Comparison of ENCODE assay signal across 15 mouse cellular contexts in the genomic region with DNA sequence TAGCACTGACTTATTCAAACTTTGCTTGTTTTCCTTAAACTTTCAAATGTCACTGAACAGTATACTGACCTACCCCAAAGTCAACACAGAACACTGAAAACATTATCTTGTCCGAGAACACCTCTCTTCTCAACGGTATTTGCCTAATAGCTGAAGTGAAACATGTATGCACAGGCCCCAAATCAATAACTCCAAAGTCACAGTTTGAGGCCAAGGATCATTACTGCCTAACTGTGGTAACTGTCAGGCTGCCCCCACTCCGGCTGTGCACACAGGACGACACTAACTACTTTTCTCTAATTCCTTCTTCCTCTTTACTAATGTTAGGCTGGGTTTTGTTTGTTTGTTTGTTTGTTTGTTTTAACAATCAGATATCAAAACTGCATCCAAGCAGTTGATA.
DNase-seq lines count a peak whose midpoint lies in the region; ATAC-seq and TF ChIP-seq lines count a peak whose summit lies in the region.
"Had no signal": no experiment of that assay in that cellular context is flagged by ENCODE, and none has a peak within 500 bp of the region (broad histone marks: within the 10 kb centered on the region; RNA-seq: fewer than 3 reads in every experiment).

No protein-coding gene starts in this region.

- WGBS in forebrain, embryonic 13.5 days, result 83% methylated on average over 4 of the region's 4 CpGs
- WGBS in forebrain, embryonic 11.5 days, result 87% methylated on average over 4 of the region's 4 CpGs
- WGBS in heart, postnatal 0 days, result 71% methylated on average over 4 of the region's 4 CpGs
- 22% methylated on average over 4 of the region's 4 CpGs for WGBS in liver, adult 2 months
- WGBS in liver, postnatal 0 days (ENCODE audit: insufficient replicate concordance), result 57% methylated on average over 4 of the region's 4 CpGs

- no peak overlapping the region for H3K9ac ChIP-seq in forebrain, embryonic 13.5 days
- no peak overlapping the region for H3K9ac ChIP-seq in forebrain, embryonic 11.5 days (ENCODE audit: low read length)
- no peak overlapping the region for H3K9ac ChIP-seq in heart, postnatal 0 days (replicated peaks; ENCODE audit: low read depth, low read length)
- no peak overlapping the region for H3K9ac ChIP-seq in liver, adult 2 months (ENCODE audit: low read depth, low read length)
- no peak overlapping the region for H3K9ac ChIP-seq in liver, postnatal 0 days (replicated peaks)
- H3K9ac ChIP-seq: neural tube, embryonic 13.5 days had no signal

- DNase-seq in forebrain, embryonic 11.5 days (ENCODE audit: low spot score), result no peak
- DNase-seq in heart, postnatal 0 days (ENCODE audit: low spot score), result no peak
- no peak for DNase-seq in heart, adult 18-20 months
- DNase-seq in liver, adult 2 months (ENCODE audit: extremely low read depth, low read depth, low spot score), result peak; percentile 95
- DNase-seq in liver, result no peak
- no peak for DNase-seq in liver, postnatal 0 days
- DNase-seq in T-cell, adult 2 months (ENCODE audit: low spot score), result no peak
- DNase-seq: layer of hippocampus, adult 9-11 months; lung, postnatal 10 days; right cerebral cortex, postnatal 25 days had no signal

- no peaks in the 10 kb centered on the region for H3K27me3 ChIP-seq in forebrain, embryonic 13.5 days
- H3K27me3 ChIP-seq in forebrain, embryonic 11.5 days (ENCODE audit: control insufficient read depth, insufficient read depth, low read length), result no peaks in the 10 kb centered on the region
- no peaks in the 10 kb centered on the region for H3K27me3 ChIP-seq in heart, postnatal 0 days (ENCODE audit: control insufficient read depth, insufficient read depth, low read length)
- H3K27me3 ChIP-seq in liver, adult 2 months (ENCODE audit: control insufficient read depth, insufficient read depth, low read length), result no peaks in the 10 kb centered on the region
- H3K27me3 ChIP-seq in liver, postnatal 0 days (ENCODE audit: insufficient read depth, low read length), result no peaks in the 10 kb centered on the region
- H3K27me3 ChIP-seq: CH12.LX; neural tube, embryonic 13.5 days had no signal

- no peak for TF ChIP-seq EP300 in heart, postnatal 0 days (IDR thresholded peaks at IDR 0.05; ENCODE audit: low read depth)
- no peak for TF ChIP-seq EP300 in liver, postnatal 0 days (IDR thresholded peaks at IDR 0.05; ENCODE audit: low read depth)

- H3K4me3 ChIP-seq in forebrain, embryonic 13.5 days, result no peak overlapping the region
- H3K4me3 ChIP-seq in forebrain, embryonic 11.5 days (ENCODE audit: low read depth, low read length), result no peak overlapping the region
- H3K4me3 ChIP-seq in heart, postnatal 0 days (ENCODE audit: low read depth, low read length), result no peak overlapping the region
- no peak overlapping the region for H3K4me3 ChIP-seq in liver, adult 2 months (ENCODE audit: insufficient read depth, low read depth, low read length)
- H3K4me3 ChIP-seq in liver, postnatal 0 days (ENCODE audit: low read depth, low read length), result no peak overlapping the region
- H3K4me3 ChIP-seq: erythroblast, embryonic 14.5 days; megakaryocyte, embryonic 14.5 days; neural tube, embryonic 13.5 days had no signal

- no peaks in the 10 kb centered on the region for H3K36me3 ChIP-seq in forebrain, embryonic 13.5 days (ENCODE audit: poor library complexity, severe bottlenecking)
- no peaks in the 10 kb centered on the region for H3K36me3 ChIP-seq in forebrain, embryonic 11.5 days (ENCODE audit: control insufficient read depth, insufficient read depth, low read length)
- H3K36me3 ChIP-seq in heart, postnatal 0 days (replicated peaks; ENCODE audit: control insufficient read depth, insufficient read depth, low read length), result no peaks in the 10 kb centered on the region
- no peaks in the 10 kb centered on the region for H3K36me3 ChIP-seq in liver, adult 2 months (ENCODE audit: control insufficient read depth, insufficient read depth, low read length)
- no peaks in the 10 kb centered on the region for H3K36me3 ChIP-seq in liver, postnatal 0 days (replicated peaks; ENCODE audit: insufficient read depth, low read length)
- H3K36me3 ChIP-seq: neural tube, embryonic 13.5 days had no signal

- no peak overlapping the region for H3K4me2 ChIP-seq in forebrain, embryonic 13.5 days
- no peak overlapping the region for H3K4me2 ChIP-seq in forebrain, embryonic 11.5 days (ENCODE audit: low read depth, low read length, severe bottlenecking)
- H3K4me2 ChIP-seq in heart, postnatal 0 days (ENCODE audit: low read depth, low read length), result no peak overlapping the region
- no peak overlapping the region for H3K4me2 ChIP-seq in liver, postnatal 0 days (ENCODE audit: low read depth, low read length)
- H3K4me2 ChIP-seq: neural tube, embryonic 13.5 days had no signal

- ATAC-seq in forebrain, embryonic 13.5 days, result no peak
- no peak for ATAC-seq in forebrain, embryonic 11.5 days (replicated peaks; ENCODE audit: low FRiP score)
- no peak for ATAC-seq in heart, postnatal 0 days (ENCODE audit: insufficient read depth, low read depth)
- peak; percentile 88 for ATAC-seq in liver, postnatal 0 days

- no peak for TF ChIP-seq CTCF in heart, postnatal 0 days (IDR thresholded peaks at IDR 0.05; ENCODE audit: low read depth)
- no peak for TF ChIP-seq CTCF in liver, adult 2 months (IDR thresholded peaks at IDR 0.05; ENCODE audit: low read depth, low read length)
- no peak for TF ChIP-seq CTCF in liver, postnatal 0 days (IDR thresholded peaks at IDR 0.05; ENCODE audit: low read depth)

- no peak for TF ChIP-seq POLR2A in liver, adult 2 months (IDR thresholded peaks at IDR 0.05; ENCODE audit: extremely low read depth, insufficient read depth, low read length)

- H3K79me2 ChIP-seq in liver, adult 2 months (ENCODE audit: control insufficient read depth, insufficient read depth, low read length), result peaks cover 12% of the 10 kb centered on the region; the same call in 1 of the 2 replicates

- H3K27ac ChIP-seq in forebrain, embryonic 13.5 days, result peak overlapping the region; percentile 80
- no peak overlapping the region for H3K27ac ChIP-seq in forebrain, embryonic 11.5 days (ENCODE audit: low read depth, low read length)
- peak overlapping the region; percentile 71 for H3K27ac ChIP-seq in heart, postnatal 0 days (ENCODE audit: low read depth)
- H3K27ac ChIP-seq in liver, adult 2 months (replicated peaks; ENCODE audit: insufficient read depth, low read depth, low read length), result peak overlapping the region; percentile 98
- peak overlapping the region; percentile 86 for H3K27ac ChIP-seq in liver, postnatal 0 days (ENCODE audit: low read depth)

- no peaks in the 10 kb centered on the region for H3K9me3 ChIP-seq in forebrain, embryonic 13.5 days (replicated peaks)
- H3K9me3 ChIP-seq in forebrain, embryonic 11.5 days (ENCODE audit: control insufficient read depth, low read length), result no peaks in the 10 kb centered on the region
- H3K9me3 ChIP-seq in heart, postnatal 0 days (replicated peaks; ENCODE audit: control insufficient read depth, low read length), result no peaks in the 10 kb centered on the region
- H3K9me3 ChIP-seq in liver, postnatal 0 days (ENCODE audit: low read length), result no peaks in the 10 kb centered on the region
- H3K9me3 ChIP-seq: megakaryocyte, embryonic 14.5 days; neural tube, embryonic 13.5 days had no signal

- peaks cover 32% of the 10 kb centered on the region for H3K4me1 ChIP-seq in forebrain, embryonic 13.5 days
- H3K4me1 ChIP-seq in forebrain, embryonic 11.5 days (replicated peaks; ENCODE audit: control insufficient read depth, insufficient read depth, low read length), result no peaks in the 10 kb centered on the region; the same call in 1 of the 2 replicates
- H3K4me1 ChIP-seq in heart, postnatal 0 days (ENCODE audit: control insufficient read depth, insufficient read depth), result peaks cover 58% of the 10 kb centered on the region
- H3K4me1 ChIP-seq in liver, adult 2 months (ENCODE audit: control insufficient read depth, insufficient read depth, low read length), result peaks cover 47% of the 10 kb centered on the region
- H3K4me1 ChIP-seq in liver, postnatal 0 days (ENCODE audit: insufficient read depth), result peaks cover 46% of the 10 kb centered on the region
